Mouse (Mus musculus) hindlimb bud, embryonic 11.5 days (tissue): ENCODE results near the gene Smpd3.

Source experiments
- DNase-seq: peaks from one replicate; pipeline ENCODE4 v3.0.0-alpha.2; 2012; ENCODE audit warnings: low read depth, low spot score; ENCODE audit errors: extremely low spot score

The Smpd3 gene

GRCm38 (mm10) chr8:106234567-106235261 is 103.1 kb downstream of the Smpd3 start:
- DNase-seq: no peak

- no peak for DNase-seq
Observed at GRCm38 (mm10) chr8:106232751-106233150, 105.0 kb downstream of the Smpd3 start.

GRCm38 (mm10) chr8:106231536-106231935 is 106.3 kb downstream of the Smpd3 start:
- DNase-seq: no peak

GRCm38 (mm10) chr8:106226589-106226988 is 111.2 kb downstream of the Smpd3 start:
- DNase-seq: peak; percentile 64

GRCm38 (mm10) chr8:106219620-106220019 is 118.2 kb downstream of the Smpd3 start:
- no peak for DNase-seq

- no peak for DNase-seq
Observed at GRCm38 (mm10) chr8:106213959-106214358, 123.8 kb downstream of the Smpd3 start.

- DNase-seq: no peak
Observed at GRCm38 (mm10) chr8:106211421-106211820, 126.4 kb downstream of the Smpd3 start.

- no peak for DNase-seq
Observed at GRCm38 (mm10) chr8:106210821-106211345, 126.9 kb downstream of the Smpd3 start, which contains the start of the genes Slc7a6os and Prmt7. TSS of gene Slc7a6os (minus strand) at chr8:106210935. TSS of gene Prmt7 (plus strand) at chr8:106210936.

GRCm38 (mm10) chr8:106210035-106210731 is 127.6 kb downstream of the Smpd3 start:
- DNase-seq: no peak
